8 mouse cellular contexts compared by ENCODE assay signal in genomic region chr9:107612191-107612944, GRCm38 (mm10). TPM values are rescaled to one million over a fixed set of nuclear protein-coding genes. Genes with fewer than 3 reads are reported as not detected.
DNase-seq lines count a peak whose midpoint lies in the region; ATAC-seq and TF ChIP-seq lines count a peak whose summit lies in the region.

No protein-coding gene starts in this region.

- H3ac ChIP-seq in myocyte (ENCODE audit: control insufficient read depth, insufficient read length): no peak overlapping the region

- TF ChIP-seq CTCF in bone marrow macrophage, adult 2 months (IDR thresholded peaks at IDR 0.05; ENCODE audit: low read depth, low read length): peak; percentile 56
- peak; percentile 83 for TF ChIP-seq CTCF in embryonic fibroblast, embryonic 13.5 days (IDR thresholded peaks at IDR 0.05; ENCODE audit: borderline replicate concordance, insufficient read depth, low read length)
- TF ChIP-seq CTCF in liver, adult 2 months (IDR thresholded peaks at IDR 0.05; ENCODE audit: low read depth, low read length): peak; percentile 89

- ATAC-seq in kidney, embryonic 15.5 days (replicated peaks; ENCODE audit: low FRiP score): peak; percentile 93

- 0 out of 2 replicates have a peak, but pooled peaks have one; percentile 66 for TF ChIP-seq POLR2A in bone marrow macrophage, adult 2 months (IDR thresholded peaks at IDR 0.05; ENCODE audit: borderline replicate concordance, low read depth, low read length)
- peak; percentile 68 for TF ChIP-seq POLR2A in embryonic fibroblast, embryonic 13.5 days (IDR thresholded peaks at IDR 0.05; ENCODE audit: low read depth, low read length)
- peak; percentile 65; the same call in 1 of the 2 replicates for TF ChIP-seq POLR2A in liver, adult 2 months (IDR thresholded peaks at IDR 0.05; ENCODE audit: extremely low read depth, insufficient read depth, low read length)
- peak; percentile 76 for TF ChIP-seq POLR2A in myocyte (IDR thresholded peaks at IDR 0.05; ENCODE audit: insufficient read length, low read depth)

- peak overlapping the region; percentile 62 for H3K9ac ChIP-seq in kidney, embryonic 15.5 days
- peak overlapping the region; percentile 73 for H3K9ac ChIP-seq in liver, adult 2 months (ENCODE audit: low read depth, low read length)

- peak overlapping the region; percentile 84 for H3K4me2 ChIP-seq in kidney, embryonic 15.5 days
- H3K4me2 ChIP-seq in myocyte (ENCODE audit: low read depth): peak overlapping the region; percentile 71

- H3K36me3 ChIP-seq in heart, embryonic 10.5 days: peaks cover 38% of the 10 kb centered on the region
- peaks cover 37% of the 10 kb centered on the region for H3K36me3 ChIP-seq in kidney, embryonic 15.5 days
- H3K36me3 ChIP-seq in liver, adult 2 months (ENCODE audit: control insufficient read depth, insufficient read depth, low read length): no peaks in the 10 kb centered on the region; the same call in 1 of the 2 replicates
- peaks cover 18% of the 10 kb centered on the region for H3K36me3 ChIP-seq in myocyte (ENCODE audit: control insufficient read depth, insufficient read depth)
- peaks cover 15% of the 10 kb centered on the region for H3K36me3 ChIP-seq in splenic B cell, adult 2 months (ENCODE audit: control insufficient read depth, insufficient read depth, low read length, poor library complexity, severe bottlenecking)

- H3K27me3 ChIP-seq in heart, embryonic 10.5 days (ENCODE audit: insufficient read depth, poor library complexity, severe bottlenecking): peaks cover 4% of the 10 kb centered on the region; the same call in 1 of the 2 replicates
- no peaks in the 10 kb centered on the region for H3K27me3 ChIP-seq in kidney, embryonic 15.5 days
- no peaks in the 10 kb centered on the region for H3K27me3 ChIP-seq in liver, adult 2 months (ENCODE audit: control insufficient read depth, insufficient read depth, low read length)
- H3K27me3 ChIP-seq in myocyte (ENCODE audit: control insufficient read depth, insufficient read depth, insufficient read length): no peaks in the 10 kb centered on the region
- no peaks in the 10 kb centered on the region for H3K27me3 ChIP-seq in splenic B cell, adult 2 months (ENCODE audit: control insufficient read depth, insufficient read depth, low read length, poor library complexity, severe bottlenecking)

- no peaks in the 10 kb centered on the region for H3K79me2 ChIP-seq in liver, adult 2 months (ENCODE audit: control insufficient read depth, insufficient read depth, low read length)
- no peaks in the 10 kb centered on the region for H3K79me2 ChIP-seq in myocyte (ENCODE audit: control insufficient read depth, insufficient read depth)

- WGBS in heart, embryonic 10.5 days: 5% methylated on average over 43 of the region's 48 CpGs
- 3% methylated on average over 47 of the region's 48 CpGs for WGBS in kidney, embryonic 15.5 days
- WGBS in liver, adult 2 months: under 1% methylated on average over 41 of the region's 48 CpGs

- H3K27ac ChIP-seq in bone marrow macrophage, adult 2 months (ENCODE audit: insufficient read depth, low read depth, low read length): peak overlapping the region; percentile 90
- H3K27ac ChIP-seq in embryonic fibroblast, embryonic 13.5 days (ENCODE audit: insufficient read depth, low read length): no peak overlapping the region
- peak overlapping the region; percentile 96 for H3K27ac ChIP-seq in heart, embryonic 10.5 days
- H3K27ac ChIP-seq in kidney, embryonic 15.5 days: peak overlapping the region; percentile 91
- H3K27ac ChIP-seq in liver, adult 2 months (replicated peaks; ENCODE audit: insufficient read depth, low read depth, low read length): peak overlapping the region; percentile 81

- no peaks in the 10 kb centered on the region for H3K9me3 ChIP-seq in heart, embryonic 10.5 days
- no peaks in the 10 kb centered on the region for H3K9me3 ChIP-seq in kidney, embryonic 15.5 days (replicated peaks)

- peak; percentile 95 for DNase-seq in A20 (ENCODE audit: low read depth, low spot score)
- peak; percentile 98 for DNase-seq in heart, embryonic 10.5 days (ENCODE audit: low spot score)
- peak; percentile 81 for DNase-seq in liver, adult 2 months (ENCODE audit: extremely low read depth, low read depth, low spot score)
- DNase-seq in splenic B cell, adult 2 months (ENCODE audit: low read depth, low spot score): peak; percentile 98

- H3K4me3 ChIP-seq in bone marrow macrophage, adult 2 months (ENCODE audit: insufficient read depth, low read length): peak overlapping the region; percentile 47
- no peak overlapping the region for H3K4me3 ChIP-seq in embryonic fibroblast, embryonic 13.5 days (ENCODE audit: insufficient read depth, low read length)
- H3K4me3 ChIP-seq in heart, embryonic 10.5 days: peak overlapping the region; percentile 63
- H3K4me3 ChIP-seq in kidney, embryonic 15.5 days (replicated peaks): peak overlapping the region; percentile 44
- H3K4me3 ChIP-seq in liver, adult 2 months (ENCODE audit: insufficient read depth, low read depth, low read length): peak overlapping the region; percentile 46
- H3K4me3 ChIP-seq in myocyte: peak overlapping the region; percentile 6

- peaks cover 25% of the 10 kb centered on the region for H3K4me1 ChIP-seq in bone marrow macrophage, adult 2 months (ENCODE audit: control insufficient read depth, insufficient read depth, low read length)
- peaks cover 2% of the 10 kb centered on the region; the same call in 1 of the 2 replicates for H3K4me1 ChIP-seq in embryonic fibroblast, embryonic 13.5 days (ENCODE audit: control insufficient read depth, insufficient read depth, low read length)
- H3K4me1 ChIP-seq in heart, embryonic 10.5 days: peaks cover 70% of the 10 kb centered on the region
- H3K4me1 ChIP-seq in kidney, embryonic 15.5 days: peaks cover 53% of the 10 kb centered on the region
- peaks cover 2% of the 10 kb centered on the region; the same call in 1 of the 2 replicates for H3K4me1 ChIP-seq in liver, adult 2 months (ENCODE audit: control insufficient read depth, insufficient read depth, low read length)

TF ChIP-seq in myocyte, 11 proteins besides CTCF, POLR2A, EP300 and RAD21 (continues in another document):
- TF ChIP-seq E2F4 (IDR thresholded peaks at IDR 0.05; ENCODE audit: insufficient read depth): no peak
- TF ChIP-seq USF1 (IDR thresholded peaks at IDR 0.05; ENCODE audit: low read depth): no peak
- peak; percentile 85 for TF ChIP-seq POLR2AphosphoS2 (IDR thresholded peaks at IDR 0.05; ENCODE audit: insufficient read length, low read depth)
- peak; percentile 55 for TF ChIP-seq TCF3 (IDR thresholded peaks at IDR 0.05; ENCODE audit: insufficient read length, low read depth)
- TF ChIP-seq MYOG (IDR thresholded peaks at IDR 0.05; ENCODE audit: control insufficient read depth in 1 of 3, insufficient read depth in 1 of 3, insufficient read length in 2 of 3, low read depth in 2 of 3): peak; percentile 53 to 96 (median 94)

RNA-seq across cellular contexts. Expression of gene Sema3b, which starts 3.3 kb away (rescaled TPM):
- polyA plus RNA-seq in bone marrow macrophage, adult 2 months (2012; ENCODE audit: insufficient read depth, insufficient read length, missing spikeins): not detected in 2 replicates
- polyA plus RNA-seq in embryonic fibroblast, embryonic 13.5 days (2011; ENCODE audit: insufficient read length, low read depth, missing spikeins): 9.5 and 16.6 TPM in 2 replicates
- polyA plus RNA-seq in heart, embryonic 10.5 days (2016; fragmentation: Nextera tagmentation; extraction: Ambion mirVana): 4.9 and 8.2 TPM in 2 replicates
- polyA plus RNA-seq in kidney, embryonic 15.5 days (2015; fragmentation: Nextera tagmentation; extraction: Ambion mirVana): 21.1 and 22.5 TPM in 2 replicates
- 0.13 and 0.37 TPM in 2 replicates for total RNA-seq in liver, adult 2 months (2014; rRNA removed)
- 0.68 and 0.83 TPM in 2 replicates for polyA plus RNA-seq in liver, adult 2 months (2012; rRNA removed)
- polyA plus RNA-seq in myocyte (2012; fragmentation: generic; extraction: Trizol): 59.9 TPM

RNA-seq across cellular contexts. Expression of gene Gnai2, which starts 22.8 kb away (rescaled TPM):
- 994 and 1,017 TPM in 2 replicates for polyA plus RNA-seq in bone marrow macrophage, adult 2 months (2012; ENCODE audit: insufficient read depth, insufficient read length, missing spikeins)
- 388 and 402 TPM in 2 replicates for polyA plus RNA-seq in embryonic fibroblast, embryonic 13.5 days (2011; ENCODE audit: insufficient read length, low read depth, missing spikeins)
- polyA plus RNA-seq in heart, embryonic 10.5 days (2016; fragmentation: Nextera tagmentation; extraction: Ambion mirVana): 359 and 404 TPM in 2 replicates
- polyA plus RNA-seq in kidney, embryonic 15.5 days (2015; fragmentation: Nextera tagmentation; extraction: Ambion mirVana): 403 and 424 TPM in 2 replicates
- 31.6 and 44.8 TPM in 2 replicates for total RNA-seq in liver, adult 2 months (2014; rRNA removed)
- polyA plus RNA-seq in liver, adult 2 months (2012; rRNA removed): 117 and 122 TPM in 2 replicates
- polyA plus RNA-seq in myocyte (2012; fragmentation: generic; extraction: Trizol): 499 TPM

RNA-seq across cellular contexts. Expression of gene Ifrd2, which starts 24.9 kb away (rescaled TPM):
- 8.2 and 8.6 TPM in 2 replicates for polyA plus RNA-seq in bone marrow macrophage, adult 2 months (2012; ENCODE audit: insufficient read depth, insufficient read length, missing spikeins)
- 31.1 and 31.5 TPM in 2 replicates for polyA plus RNA-seq in embryonic fibroblast, embryonic 13.5 days (2011; ENCODE audit: insufficient read length, low read depth, missing spikeins)
- 58.0 and 62.8 TPM in 2 replicates for polyA plus RNA-seq in heart, embryonic 10.5 days (2016; fragmentation: Nextera tagmentation; extraction: Ambion mirVana)
- 47.8 and 55.8 TPM in 2 replicates for polyA plus RNA-seq in kidney, embryonic 15.5 days (2015; fragmentation: Nextera tagmentation; extraction: Ambion mirVana)
- 21.5 and 32.2 TPM in 2 replicates for total RNA-seq in liver, adult 2 months (2014; rRNA removed)
- polyA plus RNA-seq in liver, adult 2 months (2012; rRNA removed): 54.6 and 56.2 TPM in 2 replicates
- polyA plus RNA-seq in myocyte (2012; fragmentation: generic; extraction: Trizol): 29.4 TPM

RNA-seq across cellular contexts. Expression of gene Hyal3, which starts 31.8 kb away (rescaled TPM):
- polyA plus RNA-seq in bone marrow macrophage, adult 2 months (2012; ENCODE audit: insufficient read depth, insufficient read length, missing spikeins): 0.29 and 0.59 TPM in 2 replicates
- polyA plus RNA-seq in embryonic fibroblast, embryonic 13.5 days (2011; ENCODE audit: insufficient read length, low read depth, missing spikeins): 0.40 and 0.76 TPM in 2 replicates
- 0.36 and 0.70 TPM in 2 replicates for polyA plus RNA-seq in heart, embryonic 10.5 days (2016; fragmentation: Nextera tagmentation; extraction: Ambion mirVana)
- polyA plus RNA-seq in kidney, embryonic 15.5 days (2015; fragmentation: Nextera tagmentation; extraction: Ambion mirVana): 1.3 TPM in 2 replicates
- 0.13 and 0.18 TPM in 2 replicates for total RNA-seq in liver, adult 2 months (2014; rRNA removed)
- polyA plus RNA-seq in liver, adult 2 months (2012; rRNA removed): 0.29 and 0.54 TPM in 2 replicates
- polyA plus RNA-seq in myocyte (2012; fragmentation: generic; extraction: Trizol): 0.43 TPM

RNA-seq across cellular contexts. Expression of gene Naa80, which starts 33.7 kb away (rescaled TPM):
- 16.9 and 21.1 TPM in 2 replicates for polyA plus RNA-seq in bone marrow macrophage, adult 2 months (2012; ENCODE audit: insufficient read depth, insufficient read length, missing spikeins)
- polyA plus RNA-seq in embryonic fibroblast, embryonic 13.5 days (2011; ENCODE audit: insufficient read length, low read depth, missing spikeins): 11.3 and 15.4 TPM in 2 replicates
- polyA plus RNA-seq in heart, embryonic 10.5 days (2016; fragmentation: Nextera tagmentation; extraction: Ambion mirVana): 14.8 and 15.3 TPM in 2 replicates
- polyA plus RNA-seq in kidney, embryonic 15.5 days (2015; fragmentation: Nextera tagmentation; extraction: Ambion mirVana): 16.0 and 19.3 TPM in 2 replicates
- total RNA-seq in liver, adult 2 months (2014; rRNA removed): 12.3 and 12.8 TPM in 2 replicates
- polyA plus RNA-seq in liver, adult 2 months (2012; rRNA removed): 88.5 and 130 TPM in 2 replicates
- polyA plus RNA-seq in myocyte (2012; fragmentation: generic; extraction: Trizol): 13.8 TPM
